32 mouse cellular contexts compared by ENCODE assay signal in genomic region chr15:101447444-101447843, GRCm38 (mm10). TPM values are rescaled to one million over a fixed set of nuclear protein-coding genes. Genes with fewer than 3 reads are reported as not detected.
DNase-seq lines count a peak whose midpoint lies in the region; ATAC-seq and TF ChIP-seq lines count a peak whose summit lies in the region.
"Had no signal": no experiment of that assay in that cellular context is flagged by ENCODE, and none has a peak within 500 bp of the region (broad histone marks: within the 10 kb centered on the region; RNA-seq: fewer than 3 reads in every experiment).

Gene Krt88, plus strand, starts transcription at chr15:101447744.

- TF ChIP-seq CTCF in testis, adult 2 months (IDR thresholded peaks at IDR 0.05; ENCODE audit: control insufficient read depth, insufficient read depth, insufficient replicate concordance, low read depth, low read length) = no peak

- no peaks in the 10 kb centered on the region for H3K36me3 ChIP-seq in heart, embryonic 12.5 days
- no peaks in the 10 kb centered on the region for H3K36me3 ChIP-seq in heart, embryonic 15.5 days
- H3K36me3 ChIP-seq in heart, embryonic 10.5 days = no peaks in the 10 kb centered on the region
- H3K36me3 ChIP-seq in testis, adult 2 months (ENCODE audit: control insufficient read depth, insufficient read depth, low read length) = no peaks in the 10 kb centered on the region
- H3K36me3 ChIP-seq: embryonic facial prominence, embryonic 12.5 days; embryonic facial prominence, embryonic 15.5 days had no signal

- DNase-seq in heart, postnatal 4 days = no peak
- DNase-seq in heart, embryonic 10.5 days (ENCODE audit: low spot score) = no peak
- no peak for DNase-seq in testis, postnatal 14 days (ENCODE audit: low spot score)
- DNase-seq in cerebellum, postnatal 25 days = no peak
- DNase-seq: adrenal gland, adult 8-10 months; adrenal gland, postnatal 25 days; B cell, adult 2 months; cerebellum, adult 11-12 months; cerebellum, adult 8-10 months; cerebellum, postnatal 10 days; gastrocnemius, postnatal 10 days; gastrocnemius, postnatal 36 days; heart, postnatal 36 days; kidney, adult 18-20 months; kidney, adult 9 months had no signal

- no peak within 1 kb of the TSS for H3K27ac ChIP-seq in heart, embryonic 12.5 days (ENCODE audit: poor library complexity, severe bottlenecking)
- no peak within 1 kb of the TSS for H3K27ac ChIP-seq in heart, embryonic 15.5 days
- no peak within 1 kb of the TSS for H3K27ac ChIP-seq in heart, embryonic 10.5 days
- peak within 1 kb of the TSS; percentile 61 for H3K27ac ChIP-seq in testis, adult 2 months (ENCODE audit: control insufficient read depth, insufficient read depth, low read depth, low read length)
- H3K27ac ChIP-seq: embryonic facial prominence, embryonic 12.5 days; embryonic facial prominence, embryonic 15.5 days; hindbrain, embryonic 14.5 days; hindbrain, postnatal 0 days had no signal

- H3K4me3 ChIP-seq in heart, embryonic 12.5 days = no peak within 1 kb of the TSS
- H3K4me3 ChIP-seq in heart, embryonic 15.5 days = no peak within 1 kb of the TSS
- no peak within 1 kb of the TSS for H3K4me3 ChIP-seq in heart, embryonic 10.5 days
- H3K4me3 ChIP-seq in testis, adult 2 months (ENCODE audit: control insufficient read depth, low read depth, low read length) = peak within 1 kb of the TSS; percentile 82
- H3K4me3 ChIP-seq: embryonic facial prominence, embryonic 12.5 days; embryonic facial prominence, embryonic 15.5 days had no signal

- TF ChIP-seq POLR2A in testis, adult 2 months (IDR thresholded peaks at IDR 0.05; ENCODE audit: control insufficient read depth, low read depth, low read length) = peak; percentile 72; the same call in 1 of the 2 replicates

- peaks cover 6% of the 10 kb centered on the region; the same call in 1 of the 2 replicates for H3K27me3 ChIP-seq in heart, embryonic 12.5 days (replicated peaks)
- no peaks in the 10 kb centered on the region for H3K27me3 ChIP-seq in heart, embryonic 15.5 days
- H3K27me3 ChIP-seq in heart, embryonic 10.5 days (ENCODE audit: insufficient read depth, poor library complexity, severe bottlenecking) = 0 out of 2 replicates have a peak, but pooled peaks cover 2% of the 10 kb centered on the region
- H3K27me3 ChIP-seq in testis, adult 2 months (ENCODE audit: control insufficient read depth, insufficient read depth, low read length) = no peaks in the 10 kb centered on the region
- H3K27me3 ChIP-seq: embryonic facial prominence, embryonic 12.5 days; embryonic facial prominence, embryonic 15.5 days had no signal

- no peaks in the 10 kb centered on the region for H3K4me1 ChIP-seq in heart, embryonic 12.5 days (replicated peaks)
- 0 out of 2 replicates have a peak, but pooled peaks cover 2% of the 10 kb centered on the region for H3K4me1 ChIP-seq in heart, embryonic 15.5 days (replicated peaks)
- no peaks in the 10 kb centered on the region for H3K4me1 ChIP-seq in heart, embryonic 10.5 days
- peaks cover 2% of the 10 kb centered on the region for H3K4me1 ChIP-seq in testis, adult 2 months (ENCODE audit: control insufficient read depth, insufficient read depth, low read length)
- H3K4me1 ChIP-seq: embryonic facial prominence, embryonic 12.5 days; embryonic facial prominence, embryonic 15.5 days had no signal

- no peak within 1 kb of the TSS for H3K9ac ChIP-seq in heart, embryonic 12.5 days
- no peak within 1 kb of the TSS for H3K9ac ChIP-seq in heart, embryonic 15.5 days
- H3K9ac ChIP-seq: embryonic facial prominence, embryonic 12.5 days; embryonic facial prominence, embryonic 15.5 days; hindbrain, embryonic 14.5 days had no signal

- WGBS in heart, embryonic 12.5 days = 69% methylated on average over 2 of the region's 2 CpGs
- WGBS in heart, embryonic 15.5 days = 65% methylated on average over 2 of the region's 2 CpGs
- 75% methylated on average over 2 of the region's 2 CpGs for WGBS in heart, embryonic 10.5 days

- no peaks in the 10 kb centered on the region for H3K9me3 ChIP-seq in heart, embryonic 12.5 days (replicated peaks)
- no peaks in the 10 kb centered on the region for H3K9me3 ChIP-seq in heart, embryonic 15.5 days (replicated peaks)
- H3K9me3 ChIP-seq in heart, embryonic 10.5 days = no peaks in the 10 kb centered on the region
- H3K9me3 ChIP-seq: embryonic facial prominence, embryonic 12.5 days; embryonic facial prominence, embryonic 15.5 days had no signal

- peak within 1 kb of the TSS; percentile 8; the same call in 1 of the 2 replicates for H3K4me2 ChIP-seq in heart, embryonic 12.5 days
- H3K4me2 ChIP-seq in heart, embryonic 15.5 days = peak within 1 kb of the TSS; percentile 23; the same call in 1 of the 2 replicates
- H3K4me2 ChIP-seq: embryonic facial prominence, embryonic 12.5 days; embryonic facial prominence, embryonic 15.5 days; hindbrain, embryonic 14.5 days had no signal

- no peak for ATAC-seq in heart, embryonic 12.5 days (ENCODE audit: insufficient number of reproducible peaks, low FRiP score)
- ATAC-seq in heart, embryonic 15.5 days (replicated peaks; ENCODE audit: insufficient number of reproducible peaks, insufficient read depth, low FRiP score, low read depth) = no peak
- ATAC-seq: activated CD4-positive, CD25-positive, alpha-beta regulatory T cell, adult 4 months; forebrain, embryonic 16.5 days; hindbrain, postnatal 0 days; inflammation-experienced regulatory T-cells, adult 6 months; intestine, embryonic 16.5 days had no signal

RNA-seq across cellular contexts. Expression of gene Krt88, which starts in this region (rescaled TPM):
- polyA plus RNA-seq in heart, embryonic 12.5 days (2016; fragmentation: Nextera tagmentation; extraction: Ambion mirVana) = not detected in 2 replicates
- total RNA-seq in heart, postnatal 4 days (2021) = not detected
- polyA plus RNA-seq in heart, embryonic 15.5 days (2015; fragmentation: Nextera tagmentation; extraction: Ambion mirVana) = not detected in 2 replicates
- polyA plus RNA-seq in heart, embryonic 10.5 days (2016; fragmentation: Nextera tagmentation; extraction: Ambion mirVana) = not detected in 2 replicates
- 189 and 195 TPM in 2 replicates for polyA plus RNA-seq in testis, adult 2 months (2012; rRNA removed)
- total RNA-seq: adrenal gland, adult 8-10 months; adrenal gland, postnatal 25 days; CH12.LX; gastrocnemius, adult 18-20 months; gastrocnemius, postnatal 10 days; gastrocnemius, postnatal 36 days; granulocyte monocyte progenitor cell, adult 5-6 weeks; heart, postnatal 36 days; hindbrain, postnatal 0 days had no signal
- polyA plus RNA-seq: activated CD4-positive, CD25-positive, alpha-beta regulatory T cell, adult 4 months; brain, embryonic 14.5 days; embryonic facial prominence, embryonic 12.5 days; embryonic facial prominence, embryonic 15.5 days; forebrain, embryonic 11.5 days; forebrain, embryonic 16.5 days; hindbrain, embryonic 11.5 days; hindbrain, embryonic 14.5 days; inflammation-experienced regulatory T-cells, adult 6 months had no signal

Comparison
In these comparisons a context has a peak if more than half of its experiments do, and no peak if none do; other contexts are left out.
1. RNA of gene Krt88 (polyA plus RNA-seq): 189 to 195 TPM in testis, adult 2 months; not detected in heart, embryonic 10.5 days, not detected in heart, embryonic 12.5 days and not detected in heart, embryonic 15.5 days; every median in the first group is over 100 times any median in the second.